Mouse (Mus musculus) forebrain, embryonic 11.5 days (tissue): ENCODE data around the gene Vstm2b. TPM values are rescaled to one million over a fixed set of nuclear protein-coding genes. Genes with fewer than 3 reads are reported as not detected.

Experiments
- ATAC-seq: fragments of 200-750 bp; cut with Nextera tagmentation; replicated peaks from 2 replicates; pipeline ENCODE4 v1.8.0; 2017; ENCODE audit warnings: moderate TSS enrichment; ENCODE audit not compliant: low FRiP score
- DNase-seq: peaks from one replicate; pipeline ENCODE4 v3.0.0-alpha.2; 2017; ENCODE audit warnings: low spot score
- H3K27ac ChIP-seq: fragments of 300-500 bp; sonication (generic); 2 replicates; pipeline ENCODE4 v1.5.1; 2014; ENCODE audit warnings: low read depth, low read length
- H3K27me3 ChIP-seq: fragments of 300-500 bp; sonication (generic); 2 replicates; pipeline ENCODE4 v1.6.1; 2014; ENCODE audit warnings: mild to moderate bottlenecking, low read length, mixed read lengths; ENCODE audit not compliant: control insufficient read depth, insufficient read depth
- H3K36me3 ChIP-seq: fragments of 300-500 bp; sonication (generic); 2 replicates; pipeline ENCODE4 v1.6.1; 2014; ENCODE audit warnings: mild to moderate bottlenecking, low read length, moderate library complexity, mixed read lengths; ENCODE audit not compliant: control insufficient read depth, insufficient read depth
- H3K4me1 ChIP-seq: fragments of 300-500 bp; sonication (generic); replicated peaks from 2 replicates; pipeline ENCODE4 v1.6.1; 2014; ENCODE audit warnings: low read length, mixed read lengths; ENCODE audit not compliant: control insufficient read depth, insufficient read depth
- H3K4me2 ChIP-seq: fragments of 300-500 bp; sonication (generic); 2 replicates; pipeline ENCODE4 v1.6.1; 2014; ENCODE audit warnings: low read depth, mild to moderate bottlenecking, low read length, moderate library complexity, mixed read lengths; ENCODE audit not compliant: severe bottlenecking
- H3K4me3 ChIP-seq: fragments of 300-500 bp; sonication (generic); 2 replicates; pipeline ENCODE4 v1.5.1; 2014; ENCODE audit warnings: low read depth, low read length
- H3K9ac ChIP-seq: fragments of 300-500 bp; sonication (generic); 2 replicates; pipeline ENCODE4 v1.6.1; 2014; ENCODE audit warnings: low read length
- H3K9me3 ChIP-seq: fragments of 300-500 bp; sonication (generic); 2 replicates; pipeline ENCODE4 v1.6.1; 2016; ENCODE audit warnings: low read length, mixed read lengths; ENCODE audit not compliant: control insufficient read depth
- WGBS: fragments of 180-500 bp; shearing (Covaris S2); extraction: QIAGEN DNeasy Blood & Tissue Kit; methylation state at CpG from one replicate; pipeline ENCODE4 v1.1.7; 2014; 5-methylcytosine and 5-hydroxymethylcytosine counted together
- polyA plus RNA-seq: library from polyadenylated mRNA; unstranded; fragments of >200 nt; fragmentation: Nextera tagmentation; extraction: Ambion mirVana; gene quantifications from 2 replicates; pipeline ENCODE4 v1.2.1, GENCODE M21; 2014

Gene Vstm2b
- polyA plus RNA-seq, 1 experiment from 2014 or later = 7.7 TPM

- Histone ChIP-seq H3K4me1 (peaks cover 8% of the 10 kb centered on the region; the same call in 1 of the 2 replicates), H3K4me2 (peak overlapping the region; percentile 96), H3K4me3 (peak overlapping the region; percentile 57), H3K36me3 (no peaks in the 10 kb centered on the region), H3K27ac (no peak overlapping the region), H3K27me3 (peaks cover 33% of the 10 kb centered on the region), H3K9me3 (no peaks in the 10 kb centered on the region), H3K9ac (peak overlapping the region; percentile 67)
- ATAC-seq = peak; percentile 23
- peak; percentile 75 for DNase-seq
- WGBS = under 1% methylated on average over 60 of the region's 61 CpGs
Observed at GRCm38 (mm10) chr7:40899376-40900265, 1.5 kb downstream of the Vstm2b start.

- H3K9me3 ChIP-seq = no peaks in the 10 kb centered on the region
- WGBS = 3% methylated on average over 16 of the region's 16 CpGs
- no peaks in the 10 kb centered on the region for H3K36me3 ChIP-seq
- ATAC-seq (peak; percentile 74), DNase-seq (peak; percentile 89)
- no peak overlapping the region for H3K4me3 ChIP-seq
- no peak overlapping the region for H3K27ac ChIP-seq
- H3K27me3 ChIP-seq = peaks cover 33% of the 10 kb centered on the region
- H3K4me1 ChIP-seq = peaks cover 8% of the 10 kb centered on the region; the same call in 1 of the 2 replicates
- no peak overlapping the region for H3K9ac ChIP-seq
- peak overlapping the region; percentile 19; the same call in 1 of the 2 replicates for H3K4me2 ChIP-seq
Observed at GRCm38 (mm10) chr7:40901201-40901600, 3.1 kb downstream of the Vstm2b start.

GRCm38 (mm10) chr7:40902506-40902905 is 4.4 kb downstream of the Vstm2b start:
- Histone ChIP-seq H3K36me3 (no peaks in the 10 kb centered on the region), H3K27ac (no peak overlapping the region), H3K4me2 (peak overlapping the region; percentile 37), H3K27me3 (peaks cover 28% of the 10 kb centered on the region), H3K4me3 (peak overlapping the region; percentile 16; the same call in 1 of the 2 replicates), H3K9me3 (no peaks in the 10 kb centered on the region), H3K4me1 (peaks cover 11% of the 10 kb centered on the region; the same call in 1 of the 2 replicates), H3K9ac (0 out of 2 replicates have a peak overlapping the region, but pooled peaks have one; percentile 1)
- ATAC-seq (no peak), DNase-seq (peak; percentile 58)
- WGBS = 13% methylated on average over 28 of the region's 28 CpGs

- H3K4me2 ChIP-seq = no peak overlapping the region
- H3K4me3 ChIP-seq = no peak overlapping the region
- peaks cover 12% of the 10 kb centered on the region for H3K27me3 ChIP-seq
- 0 out of 2 replicates have a peak, but pooled peaks cover 3% of the 10 kb centered on the region for H3K4me1 ChIP-seq
- WGBS = 83% methylated on average over 1 of the region's 1 CpGs
- no peak overlapping the region for H3K27ac ChIP-seq
- no peak overlapping the region for H3K9ac ChIP-seq
- no peak for ATAC-seq
- no peak for DNase-seq
- no peaks in the 10 kb centered on the region for H3K9me3 ChIP-seq
- H3K36me3 ChIP-seq = no peaks in the 10 kb centered on the region
Observed at GRCm38 (mm10) chr7:40906484-40906883, 8.4 kb downstream of the Vstm2b start.

- ATAC-seq = no peak
- Histone ChIP-seq H3K4me3 (no peak overlapping the region), H3K4me2 (no peak overlapping the region), H3K36me3 (no peaks in the 10 kb centered on the region), H3K9me3 (no peaks in the 10 kb centered on the region), H3K4me1 (no peaks in the 10 kb centered on the region), H3K27me3 (no peaks in the 10 kb centered on the region), H3K27ac (no peak overlapping the region), H3K9ac (no peak overlapping the region)
- WGBS = 91% methylated on average over 3 of the region's 3 CpGs
- DNase-seq = no peak
Observed at GRCm38 (mm10) chr7:40916761-40917160, 18.6 kb downstream of the Vstm2b start.

GRCm38 (mm10) chr7:40920118-40920517 is 22.0 kb downstream of the Vstm2b start:
- Histone ChIP-seq H3K9ac (no peak overlapping the region), H3K4me3 (no peak overlapping the region), H3K9me3 (no peaks in the 10 kb centered on the region), H3K36me3 (no peaks in the 10 kb centered on the region), H3K27me3 (no peaks in the 10 kb centered on the region), H3K4me2 (no peak overlapping the region), H3K4me1 (no peaks in the 10 kb centered on the region), H3K27ac (no peak overlapping the region)
- WGBS = 89% methylated on average over 2 of the region's 2 CpGs
- DNase-seq = no peak
- no peak for ATAC-seq

- Histone ChIP-seq H3K9me3 (no peaks in the 10 kb centered on the region), H3K4me3 (no peak overlapping the region), H3K27me3 (no peaks in the 10 kb centered on the region), H3K36me3 (no peaks in the 10 kb centered on the region), H3K9ac (no peak overlapping the region), H3K4me1 (no peaks in the 10 kb centered on the region), H3K4me2 (no peak overlapping the region), H3K27ac (no peak overlapping the region)
- DNase-seq = no peak
- WGBS = 85% methylated on average over 6 of the region's 6 CpGs
- ATAC-seq = no peak
Observed at GRCm38 (mm10) chr7:40921281-40921680, 23.2 kb downstream of the Vstm2b start.

- H3K4me3 ChIP-seq = no peak overlapping the region
- no peak overlapping the region for H3K4me2 ChIP-seq
- no peaks in the 10 kb centered on the region for H3K36me3 ChIP-seq
- 78% methylated on average over 4 of the region's 4 CpGs for WGBS
- no peaks in the 10 kb centered on the region for H3K9me3 ChIP-seq
- no peak overlapping the region for H3K9ac ChIP-seq
- DNase-seq (no peak), ATAC-seq (no peak)
- H3K4me1 ChIP-seq = no peaks in the 10 kb centered on the region
- H3K27me3 ChIP-seq = no peaks in the 10 kb centered on the region
- H3K27ac ChIP-seq = no peak overlapping the region
Observed at GRCm38 (mm10) chr7:40922871-40923270, 24.7 kb downstream of the Vstm2b start.
